Mouse (Mus musculus) bone marrow, adult 2 months (tissue): ENCODE results near the gene Tnpo2. TPM values are rescaled to one million over a fixed set of nuclear protein-coding genes. Genes with fewer than 3 reads are reported as not detected.

Experiments
- H3K27ac ChIP-seq: fragments of 200-500 bp; 2 replicates; pipeline ENCODE4 v1.5.1; 2012; ENCODE audit warnings: low read depth, mild to moderate bottlenecking, control low read depth, inconsistent platforms, low read length; ENCODE audit not compliant: control insufficient read depth, poor library complexity, insufficient read depth
- H3K4me1 ChIP-seq: fragments of 200-500 bp; 2 replicates; pipeline ENCODE4 v1.6.1; 2011; ENCODE audit warnings: low read length; ENCODE audit not compliant: control insufficient read depth, insufficient read depth
- H3K4me3 ChIP-seq: fragments of 200-500 bp; replicated peaks from 2 replicates; pipeline ENCODE3; 2011; ENCODE audit warnings: mild to moderate bottlenecking, low read depth, low read length, control low read depth; ENCODE audit not compliant: control insufficient read depth
- CTCF ChIP-seq: fragments of 200-500 bp; IDR thresholded peaks from 2 replicates; pipeline ENCODE4 v1.5.1; 2011; ENCODE audit warnings: low read length, control low read depth; ENCODE audit not compliant: control insufficient read depth, insufficient read depth
- POLR2A ChIP-seq: fragments of 200-500 bp; IDR thresholded peaks from 2 replicates; pipeline ENCODE4 v1.6.1; 2011; ENCODE audit warnings: low read depth, mild to moderate bottlenecking, control low read depth, low read length, borderline replicate concordance; ENCODE audit not compliant: control insufficient read depth
- WGBS: fragments of 180-500 bp; shearing (Covaris S2); methylation state at CpG from one replicate; pipeline ENCODE4 v1.1.7; 2018; 5-methylcytosine and 5-hydroxymethylcytosine counted together
- polyA plus RNA-seq: library from polyadenylated mRNA; stranded (reverse); fragments of >200 nt; gene quantifications from 2 replicates; pipeline ENCODE4 v1.2.4, GENCODE M21; 2011; ENCODE audit warnings: low replicate concordance; ENCODE audit not compliant: missing spikeins, insufficient read depth, insufficient read length

Tnpo2 gene
- polyA plus RNA-seq, result 35.5 and 49.9 TPM in 2 replicates

DNA sequence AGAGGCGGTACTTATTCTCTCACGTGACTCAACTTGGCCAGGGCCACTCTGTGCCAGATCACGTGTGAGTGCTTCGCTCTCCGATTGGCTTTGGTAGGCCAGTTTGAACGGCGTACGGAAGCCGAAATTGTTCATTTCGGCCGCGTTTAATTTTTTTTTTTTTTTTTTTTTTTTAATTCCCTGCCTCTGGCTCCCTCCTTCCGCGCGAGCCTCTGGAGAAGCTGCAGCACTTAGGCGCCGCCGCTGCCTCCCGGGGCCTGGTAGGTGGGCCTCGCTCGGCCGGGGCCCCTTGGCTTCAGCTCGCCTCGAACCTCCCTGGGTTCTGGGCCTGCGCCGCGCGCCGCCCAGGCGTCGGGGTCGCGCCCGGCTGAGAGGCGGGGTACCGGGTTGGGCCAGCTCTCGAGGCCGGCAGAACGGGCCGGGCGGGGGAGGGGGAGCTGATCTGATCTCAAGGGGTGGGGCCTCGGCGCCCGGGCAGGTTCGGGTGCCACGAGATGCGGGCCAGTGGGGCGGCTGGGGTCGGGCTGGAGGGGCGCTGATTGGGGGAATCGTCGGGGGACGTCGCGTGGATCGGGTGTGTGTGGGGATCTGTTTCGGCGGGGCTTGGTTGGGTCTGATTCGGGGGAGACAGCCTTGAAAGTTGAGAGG is at the start of gene Tnpo2:
Gene Tnpo2, plus strand, starts transcription at position 198 of the 648 bp plus-strand sequence.
- H3K4me1 ChIP-seq, result peaks cover 1% of the 10 kb centered on the region; the same call in 1 of the 2 replicates
- H3K4me3 ChIP-seq, result peak within 1 kb of the TSS; percentile 89
- H3K27ac ChIP-seq, result peak within 1 kb of the TSS; percentile 92
- WGBS, result under 1% methylated on average over 59 of the region's 59 CpGs
- TF ChIP-seq POLR2A (no peak), CTCF (no peak)

DNA sequence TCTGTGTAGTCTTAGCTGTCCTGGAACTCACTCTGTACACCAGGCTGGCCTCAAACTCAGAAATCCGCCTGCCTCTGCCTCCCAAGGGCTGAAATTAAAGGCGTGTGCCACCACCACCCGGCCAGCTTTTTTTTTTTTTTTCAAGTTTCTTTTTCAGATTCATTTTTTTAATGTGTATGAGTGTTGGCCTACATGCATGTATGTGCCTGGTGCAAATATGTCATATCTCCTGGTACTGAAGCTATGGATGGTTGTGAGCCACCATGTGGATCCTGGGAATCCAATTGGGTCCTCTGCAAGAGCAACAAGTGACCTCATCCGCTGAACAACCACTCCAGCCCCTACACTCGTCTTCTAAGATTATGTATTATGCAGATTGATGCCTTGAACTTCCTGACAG is 49.3 kb upstream of the Tnpo2 start:
- H3K4me3 ChIP-seq, result no peak overlapping the region
- 72% methylated on average over 5 of the region's 5 CpGs for WGBS
- no peak overlapping the region for H3K27ac ChIP-seq
- H3K4me1 ChIP-seq, result peaks cover 11% of the 10 kb centered on the region
- TF ChIP-seq POLR2A (no peak), CTCF (no peak)

DNA sequence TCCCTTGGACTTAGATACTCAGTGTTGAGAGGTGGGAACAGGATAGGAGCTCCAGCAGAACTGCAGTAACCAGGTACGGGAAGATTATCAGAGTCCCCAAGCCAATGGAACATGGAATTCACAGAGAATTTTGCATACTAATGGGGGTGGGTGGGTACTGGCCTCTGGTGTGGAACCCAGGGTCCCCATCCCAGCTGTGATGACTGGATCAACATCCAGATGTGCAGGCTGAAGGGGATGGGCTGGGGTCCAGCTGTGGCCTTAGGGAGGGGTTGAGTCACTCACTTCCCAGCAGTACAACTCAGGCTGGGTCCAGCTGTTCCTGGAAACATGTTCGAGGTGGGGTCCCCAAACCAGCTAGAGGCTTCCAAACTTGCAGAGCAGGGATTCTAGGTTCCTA is 48.8 kb upstream of the Tnpo2 start:
- peaks cover 6% of the 10 kb centered on the region for H3K4me1 ChIP-seq
- H3K4me3 ChIP-seq, result no peak overlapping the region
- 86% methylated on average over 2 of the region's 2 CpGs for WGBS
- no peak for TF ChIP-seq CTCF
- TF ChIP-seq POLR2A, result no peak
- H3K27ac ChIP-seq, result no peak overlapping the region

DNA sequence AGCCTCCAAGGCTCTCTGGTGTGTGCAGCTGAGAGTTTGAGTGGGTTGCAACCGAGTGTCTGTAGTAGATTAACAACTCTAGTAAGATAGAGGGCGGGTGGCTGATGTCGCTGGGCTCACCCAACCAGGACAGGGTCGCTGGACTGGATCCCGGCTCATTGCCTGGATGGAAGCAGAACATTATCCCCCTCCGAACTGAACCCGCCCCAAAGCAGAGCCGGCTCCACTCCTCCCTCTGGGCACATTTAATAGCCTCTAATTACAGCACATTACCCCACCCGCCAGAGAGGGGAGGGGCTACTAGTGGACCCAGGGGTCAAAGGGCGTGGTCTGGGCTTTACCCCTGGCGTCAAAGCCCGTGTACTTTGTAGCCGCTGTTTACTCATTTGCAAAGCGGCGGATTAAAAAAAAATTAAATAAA is 47.4 kb upstream of the Tnpo2 start:
- TF ChIP-seq CTCF (no peak), POLR2A (no peak)
- Histone ChIP-seq H3K27ac (peak overlapping the region; percentile 12; the same call in 1 of the 2 replicates), H3K4me1 (peaks cover 4% of the 10 kb centered on the region), H3K4me3 (no peak overlapping the region)
- WGBS, result 25% methylated on average over 15 of the region's 15 CpGs

DNA sequence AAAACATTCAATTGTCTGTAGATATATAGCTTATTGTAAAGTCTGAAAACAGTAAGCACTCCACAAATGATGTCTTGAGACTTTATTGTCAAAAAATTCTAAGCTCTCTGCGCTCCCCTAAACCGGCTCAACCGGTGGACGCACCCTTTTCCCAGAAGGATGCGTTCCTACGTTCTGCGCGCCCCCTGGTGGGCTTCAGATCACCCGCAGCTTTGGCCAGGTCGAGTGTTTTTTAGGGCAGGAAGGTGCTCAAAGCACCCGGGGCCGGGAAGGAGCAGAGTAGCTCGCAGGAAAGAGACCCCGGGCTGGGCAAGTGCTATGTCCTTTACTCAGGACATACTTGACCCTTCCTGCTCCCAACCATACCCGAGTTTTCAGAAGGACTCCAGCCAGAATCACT is 46.9 kb upstream of the Tnpo2 start:
- Histone ChIP-seq H3K27ac (peak overlapping the region; percentile 46; the same call in 1 of the 2 replicates), H3K4me3 (peak overlapping the region; percentile 25), H3K4me1 (peaks cover 4% of the 10 kb centered on the region)
- under 1% methylated on average over 15 of the region's 15 CpGs for WGBS
- TF ChIP-seq POLR2A (peak; percentile 26; the same call in 1 of the 2 replicates), CTCF (peak; percentile 93)

DNA sequence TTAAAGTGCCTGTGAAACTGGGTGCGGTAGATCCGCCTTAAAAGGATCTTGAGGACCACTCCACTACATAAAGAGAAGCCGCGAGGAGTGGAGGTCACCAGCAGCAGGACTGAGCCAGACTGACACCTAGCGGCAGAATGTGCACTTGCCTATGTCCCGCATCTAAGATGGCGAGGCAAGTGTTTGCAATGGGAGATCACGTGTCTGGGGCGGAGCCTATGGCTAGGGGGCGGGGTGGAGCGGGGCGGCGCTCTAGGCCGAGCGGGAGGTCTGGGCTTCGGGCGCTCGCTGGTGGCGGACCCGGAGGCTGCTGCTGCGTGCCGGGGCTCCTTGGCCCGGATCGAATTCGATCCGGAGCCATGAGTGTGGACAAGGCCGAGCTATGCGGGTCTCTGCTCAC is 46.4 kb upstream of the Tnpo2 start, which contains the start of gene Hook2:
Gene Hook2, plus strand, starts transcription at position 255 of the 400 bp plus-strand sequence.
- H3K4me3 ChIP-seq, result peak within 1 kb of the TSS; percentile 61
- under 1% methylated on average over 28 of the region's 28 CpGs for WGBS
- H3K27ac ChIP-seq, result peak within 1 kb of the TSS; percentile 46
- TF ChIP-seq CTCF, result peak; percentile 99
- TF ChIP-seq POLR2A, result peak; percentile 61; the same call in 1 of the 2 replicates
- H3K4me1 ChIP-seq, result peaks cover 4% of the 10 kb centered on the region

DNA sequence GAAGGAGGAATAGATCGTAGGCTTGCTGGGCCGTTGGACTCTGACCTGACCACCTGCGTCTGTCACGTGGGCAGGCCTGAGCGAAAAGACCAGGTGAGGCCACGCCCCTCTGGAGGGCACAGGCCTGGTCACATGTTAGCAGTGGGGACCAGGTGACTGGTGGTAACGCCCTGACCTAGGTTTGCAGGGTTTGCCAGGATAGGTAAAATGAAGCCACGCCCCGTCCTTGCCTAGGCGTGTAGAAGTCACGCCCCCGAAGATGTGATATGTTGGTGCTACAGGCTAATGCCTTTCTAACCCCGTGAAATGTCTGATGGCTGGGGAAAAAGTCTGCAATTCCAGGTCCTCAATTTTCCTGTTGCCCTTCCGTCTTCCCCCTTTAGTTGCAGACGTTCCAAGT is 45.9 kb upstream of the Tnpo2 start:
- H3K27ac ChIP-seq, result peak overlapping the region; percentile 5; the same call in 1 of the 2 replicates

DNA sequence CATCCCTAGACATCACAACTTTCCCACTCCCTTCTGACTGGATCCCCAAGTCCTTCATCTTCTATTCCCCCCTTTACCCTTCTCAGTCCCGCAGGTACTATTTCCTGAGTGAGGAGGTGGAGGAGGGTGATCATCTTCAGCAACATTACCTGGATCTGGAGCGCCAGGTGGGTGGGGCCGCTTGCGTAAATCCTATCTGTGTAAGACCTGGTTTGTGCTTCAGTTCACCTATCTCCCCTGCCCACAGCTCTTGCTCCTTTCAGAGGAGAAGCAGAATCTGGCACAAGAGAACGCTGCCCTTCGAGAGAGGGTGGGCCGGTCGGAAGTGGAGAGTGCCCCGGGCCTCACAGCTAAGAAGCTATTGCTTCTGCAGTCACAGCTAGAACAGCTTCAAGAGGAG is 42.3 kb upstream of the Tnpo2 start:
- Histone ChIP-seq H3K4me3 (no peak overlapping the region), H3K27ac (no peak overlapping the region), H3K4me1 (peaks cover 4% of the 10 kb centered on the region)
- no peak for TF ChIP-seq CTCF
- no peak for TF ChIP-seq POLR2A
- 91% methylated on average over 9 of the region's 9 CpGs for WGBS

More for the DNA sequence above, 45.9 kb upstream of the Tnpo2 start:
- peaks cover 4% of the 10 kb centered on the region for H3K4me1 ChIP-seq
- TF ChIP-seq POLR2A (peak; percentile 5; the same call in 1 of the 2 replicates), CTCF (no peak)
- peak overlapping the region; percentile 61 for H3K4me3 ChIP-seq
- 4% methylated on average over 15 of the region's 15 CpGs for WGBS
